Mouse (Mus musculus) thymus, adult 2 months (tissue): ENCODE results near the gene Otof. TPM values are rescaled to one million over a fixed set of nuclear protein-coding genes. Genes with fewer than 3 reads are reported as not detected.

ENCODE experiments used
- DNase-seq: peaks from one replicate; pipeline ENCODE4 v3.0.0; 2021
- H3K27ac ChIP-seq: fragments of 200-500 bp; 2 replicates; pipeline ENCODE4 v1.5.1; 2012; ENCODE audit warnings: low read length, control low read depth; ENCODE audit not compliant: control insufficient read depth, insufficient read depth
- H3K27me3 ChIP-seq: fragments of 200-500 bp; 2 replicates; pipeline ENCODE4 v1.6.1; 2012; ENCODE audit warnings: mild to moderate bottlenecking, low read length, moderate library complexity, mixed read lengths; ENCODE audit not compliant: control insufficient read depth, insufficient read depth
- H3K36me3 ChIP-seq: fragments of 200-500 bp; 2 replicates; pipeline ENCODE4 v1.6.1; 2012; ENCODE audit warnings: mild to moderate bottlenecking, low read length, moderate library complexity; ENCODE audit not compliant: control insufficient read depth, insufficient read depth
- H3K4me1 ChIP-seq: fragments of 200-500 bp; replicated peaks from 2 replicates; pipeline ENCODE4 v1.6.1; 2012; ENCODE audit warnings: low read length; ENCODE audit not compliant: control insufficient read depth, insufficient read depth
- H3K4me3 ChIP-seq: fragments of 200-500 bp; 2 replicates; pipeline ENCODE4 v1.5.1; 2012; ENCODE audit warnings: mild to moderate bottlenecking, low read length, control low read depth, moderate library complexity; ENCODE audit not compliant: control insufficient read depth, insufficient read depth
- CTCF ChIP-seq: fragments of 200-500 bp; IDR thresholded peaks from 2 replicates; pipeline ENCODE4 v1.5.1; 2012; ENCODE audit warnings: mild to moderate bottlenecking, control low read depth, low read length, moderate library complexity, borderline replicate concordance; ENCODE audit not compliant: control insufficient read depth, poor library complexity, insufficient read depth; ENCODE audit errors: extremely low read depth
- POLR2A ChIP-seq: fragments of 200-500 bp; IDR thresholded peaks from 2 replicates; pipeline ENCODE4 v1.6.1; 2012; ENCODE audit warnings: mild to moderate bottlenecking, low read length, control low read depth, moderate library complexity; ENCODE audit not compliant: control insufficient read depth, poor library complexity, insufficient read depth; ENCODE audit errors: extremely low read depth
- WGBS: fragments of 180-500 bp; shearing (Covaris S2); methylation state at CpG from one replicate; pipeline ENCODE4 v1.1.7; 2018; 5-methylcytosine and 5-hydroxymethylcytosine counted together
- polyA plus RNA-seq: library from polyadenylated mRNA; depleted of rRNA; stranded (reverse); fragments of >200 nt; gene quantifications from 2 replicates; pipeline ENCODE4 v1.2.3, GENCODE M21; 2012

The Otof gene
- polyA plus RNA-seq, 1 experiment = 0.94 TPM

GRCm38 (mm10) chr5:30391473-30391872, 70.3 kb downstream of the Otof start:
- peak; percentile 72 for DNase-seq
- H3K36me3 ChIP-seq = no peaks in the 10 kb centered on the region
- TF ChIP-seq POLR2A (no peak), CTCF (peak; percentile 88)
- no peaks in the 10 kb centered on the region for H3K4me1 ChIP-seq
- no peak overlapping the region for H3K27ac ChIP-seq
- WGBS = 30% methylated on average over 7 of the region's 7 CpGs
- H3K27me3 ChIP-seq = no peaks in the 10 kb centered on the region
- H3K4me3 ChIP-seq = no peak overlapping the region

GRCm38 (mm10) chr5:30389836-30390235, 71.9 kb downstream of the Otof start:
- no peak for DNase-seq
- no peak overlapping the region for H3K4me3 ChIP-seq
- 95% methylated on average over 5 of the region's 5 CpGs for WGBS
- no peak for TF ChIP-seq POLR2A
- no peak for TF ChIP-seq CTCF
- H3K36me3 ChIP-seq = no peaks in the 10 kb centered on the region
- no peaks in the 10 kb centered on the region for H3K4me1 ChIP-seq
- H3K27ac ChIP-seq = no peak overlapping the region
- no peaks in the 10 kb centered on the region for H3K27me3 ChIP-seq

GRCm38 (mm10) chr5:30387726-30388125, 74.0 kb downstream of the Otof start:
- no peaks in the 10 kb centered on the region for H3K36me3 ChIP-seq
- no peaks in the 10 kb centered on the region for H3K27me3 ChIP-seq
- no peak overlapping the region for H3K4me3 ChIP-seq
- DNase-seq = no peak
- H3K4me1 ChIP-seq = no peaks in the 10 kb centered on the region
- 79% methylated on average over 6 of the region's 6 CpGs for WGBS
- no peak overlapping the region for H3K27ac ChIP-seq
- TF ChIP-seq POLR2A (no peak), CTCF (no peak)

GRCm38 (mm10) chr5:30382876-30383275, 78.9 kb downstream of the Otof start:
- WGBS = 43% methylated on average over 7 of the region's 7 CpGs
- no peak overlapping the region for H3K4me3 ChIP-seq
- H3K27ac ChIP-seq = no peak overlapping the region
- DNase-seq = no peak
- no peak for TF ChIP-seq CTCF
- TF ChIP-seq POLR2A = no peak
- H3K4me1 ChIP-seq = no peaks in the 10 kb centered on the region
- no peaks in the 10 kb centered on the region for H3K27me3 ChIP-seq
- no peaks in the 10 kb centered on the region for H3K36me3 ChIP-seq

- WGBS = 15% methylated on average over 5 of the region's 5 CpGs
- no peaks in the 10 kb centered on the region for H3K4me1 ChIP-seq
- no peak overlapping the region for H3K27ac ChIP-seq
- H3K36me3 ChIP-seq = no peaks in the 10 kb centered on the region
- no peaks in the 10 kb centered on the region for H3K27me3 ChIP-seq
- H3K4me3 ChIP-seq = no peak overlapping the region
- DNase-seq = peak; percentile 57
- no peak for TF ChIP-seq POLR2A
- no peak for TF ChIP-seq CTCF
Observed at GRCm38 (mm10) chr5:30369426-30369825, 92.3 kb downstream of the Otof start.

GRCm38 (mm10) chr5:30367405-30367804, 94.3 kb downstream of the Otof start:
- H3K27me3 ChIP-seq = no peaks in the 10 kb centered on the region
- 92% methylated on average over 8 of the region's 8 CpGs for WGBS
- H3K27ac ChIP-seq = no peak overlapping the region
- no peaks in the 10 kb centered on the region for H3K36me3 ChIP-seq
- TF ChIP-seq CTCF = no peak
- no peak for TF ChIP-seq POLR2A
- DNase-seq = no peak
- H3K4me1 ChIP-seq = no peaks in the 10 kb centered on the region
- H3K4me3 ChIP-seq = no peak overlapping the region
